Mouse (Mus musculus) spleen, postnatal 0 days (tissue): ENCODE data around the gene Zap70. TPM values are rescaled to one million over a fixed set of nuclear protein-coding genes. Genes with fewer than 3 reads are reported as not detected.

Source experiments
- polyA plus RNA-seq: library from polyadenylated mRNA; unstranded; fragments of >200 nt; fragmentation: Nextera tagmentation; extraction: Ambion mirVana; gene quantifications from 2 replicates; pipeline ENCODE4 v1.2.1, GENCODE M21; 2015

Zap70 gene
- 0.41 and 0.59 TPM in 2 replicates for polyA plus RNA-seq

GRCm38 (mm10) chr1:36761568-36761967, at the start of gene Zap70:
TSS of gene Zap70 (plus strand) at chr1:36761798.

GRCm38 (mm10) chr1:36714311-36714710, 47.3 kb upstream of the Zap70 start, which contains the start of gene Actr1b:
TSS of gene Actr1b (minus strand) at chr1:36714422.

Other genes with a start within 250 kb of the Zap70 start
- 2.0 and 2.8 TPM in 2 replicates for gene Cnnm3, start 249.9 kb upstream of the Zap70 start, polyA plus RNA-seq
- gene Ankrd23, start 224.9 kb upstream of the Zap70 start, polyA plus RNA-seq: 4.8 and 8.5 TPM in 2 replicates
- 0.32 TPM in 1 of 2 replicates, not detected in the other for gene Gm42417, start 222.4 kb upstream of the Zap70 start, polyA plus RNA-seq
- 10.7 and 15.7 TPM in 2 replicates for gene Ankrd39, start 214.4 kb upstream of the Zap70 start, polyA plus RNA-seq
- 3.9 and 5.1 TPM in 2 replicates for gene Sema4c, start 203.4 kb upstream of the Zap70 start, polyA plus RNA-seq
- 0.42 and 0.88 TPM in 2 replicates for gene Fam178b, start 78.6 kb upstream of the Zap70 start, polyA plus RNA-seq
- gene Cox5b, start 70.3 kb upstream of the Zap70 start, polyA plus RNA-seq: 545 and 584 TPM in 2 replicates
- gene 4933424G06Rik, start 51.6 kb upstream of the Zap70 start, polyA plus RNA-seq: not detected in 2 replicates
- gene Actr1b, start 47.4 kb upstream of the Zap70 start, polyA plus RNA-seq: 23.0 and 24.7 TPM in 2 replicates
- gene Tmem131, start 181.9 kb downstream of the Zap70 start, polyA plus RNA-seq: 11.9 TPM in 2 replicates